Mouse (Mus musculus): Measurements from ENCODE around the gene Arsb. TPM values are rescaled to one million over a fixed set of nuclear protein-coding genes. Genes with fewer than 3 reads are reported as not detected.
A peak's percentile ranks its signal among the peaks of the same experiment; 100 is the strongest.

Gene Arsb
- total RNA-seq, 2 experiments from 2014 or later: 6.1 to 7.9 TPM

GRCm38 (mm10) chr13:93837481-93838225, 66.2 kb downstream of the Arsb start:
- no peak for DNase-seq
- intact Hi-C loops (cut with DNase I; ENCODE audit: low total_unique reads): no loop called here

- intact Hi-C loops (cut with DNase I; ENCODE audit: low total_unique reads): no loop called here
- no peak for DNase-seq
These were observed 67.2 kb downstream of the Arsb start for GRCm38 (mm10) chr13:93838431-93839136.

- peak; percentile 40 for DNase-seq
- intact Hi-C loops (cut with DNase I; ENCODE audit: low total_unique reads): no loop called here
These were observed 67.8 kb downstream of the Arsb start for GRCm38 (mm10) chr13:93839137-93839630.

- DNase-seq: no peak
- intact Hi-C loops (cut with DNase I; ENCODE audit: low total_unique reads): no loop called here
These were observed 68.3 kb downstream of the Arsb start for GRCm38 (mm10) chr13:93839721-93840120.

- intact Hi-C loops (cut with DNase I; ENCODE audit: low total_unique reads): no loop called here
- peak; percentile 51 for DNase-seq
These were observed 68.7 kb downstream of the Arsb start for GRCm38 (mm10) chr13:93840146-93840545.

GRCm38 (mm10) chr13:93846831-93847518, 75.5 kb downstream of the Arsb start:
- DNase-seq: no peak

GRCm38 (mm10) chr13:93847614-93848013, 76.2 kb downstream of the Arsb start:
- DNase-seq: no peak
- intact Hi-C loops (cut with DNase I; ENCODE audit: low total_unique reads): no loop called here

More at GRCm38 (mm10) chr13:93846831-93847518, 75.5 kb downstream of the Arsb start:
- intact Hi-C loops (cut with DNase I; ENCODE audit: low total_unique reads): no loop called here

GRCm38 (mm10) chr13:93848615-93849014, 77.2 kb downstream of the Arsb start:
- no peak for DNase-seq
- intact Hi-C loops (cut with DNase I; ENCODE audit: low total_unique reads): no loop called here

GRCm38 (mm10) chr13:93849751-93850355, 78.4 kb downstream of the Arsb start:
- DNase-seq: no peak
- intact Hi-C loops (cut with DNase I; ENCODE audit: low total_unique reads): no loop called here

GRCm38 (mm10) chr13:93850674-93851073, 79.2 kb downstream of the Arsb start:
- no peak for DNase-seq
- intact Hi-C loops (cut with DNase I; ENCODE audit: low total_unique reads): no loop called here

- intact Hi-C loops (cut with DNase I; ENCODE audit: low total_unique reads): no loop called here
- peak; percentile 58 for DNase-seq
These were observed 81.1 kb downstream of the Arsb start for GRCm38 (mm10) chr13:93852419-93853138.

GRCm38 (mm10) chr13:93853767-93854166, 82.3 kb downstream of the Arsb start:
- no peak for DNase-seq
- intact Hi-C loops (cut with DNase I; ENCODE audit: low total_unique reads): no loop called here

- intact Hi-C loops (cut with DNase I; ENCODE audit: low total_unique reads): no loop called here
These were observed 82.9 kb downstream of the Arsb start for GRCm38 (mm10) chr13:93854325-93854724.

GRCm38 (mm10) chr13:93854966-93855562, 83.6 kb downstream of the Arsb start:
- no peak for DNase-seq
- intact Hi-C loops (cut with DNase I; ENCODE audit: low total_unique reads): no loop called here

More at GRCm38 (mm10) chr13:93854325-93854724, 82.9 kb downstream of the Arsb start:
- DNase-seq: no peak

- peak; percentile 71 for DNase-seq
- intact Hi-C loops (cut with DNase I; ENCODE audit: low total_unique reads): no loop called here
These were observed 84.3 kb downstream of the Arsb start for GRCm38 (mm10) chr13:93855701-93856183.

GRCm38 (mm10) chr13:93861211-93861610, 89.8 kb downstream of the Arsb start:
- intact Hi-C loops (cut with DNase I; ENCODE audit: low total_unique reads): no loop called here
- DNase-seq: no peak

GRCm38 (mm10) chr13:93864066-93864740, 92.8 kb downstream of the Arsb start:
- no peak for DNase-seq
- intact Hi-C loops (cut with DNase I; ENCODE audit: low total_unique reads): no loop called here

- no peak for DNase-seq
- intact Hi-C loops (cut with DNase I; ENCODE audit: low total_unique reads): no loop called here
These were observed 95.2 kb downstream of the Arsb start for GRCm38 (mm10) chr13:93866638-93867037.

Measured in gastrocnemius, postnatal 14 days (tissue).